Mouse (Mus musculus) C2C12 (cell line): ENCODE measurements at regions not wholly inside any gene's neighbourhood (a gene's known extent, or its start where the extent isn't known, plus 50 kb on each side); places are given as distances from the start of the nearest gene placed in this dataset.

ENCODE experiments used
- CEBPB ChIP-seq: IDR thresholded peaks from one replicate; pipeline ENCODE4 v1.6.1; 2011; ENCODE audit warnings: low read depth, mild to moderate bottlenecking, control low read depth, moderate library complexity
- CTCF ChIP-seq: IDR thresholded peaks from one replicate; pipeline ENCODE4 v1.5.1; 2011; ENCODE audit not compliant: control insufficient read depth, insufficient read depth, insufficient read length
- FOSL1 ChIP-seq: IDR thresholded peaks from one replicate; pipeline ENCODE4 v1.8.0; 2011; ENCODE audit warnings: mild to moderate bottlenecking, low read length; ENCODE audit not compliant: poor library complexity, insufficient read depth, severe bottlenecking
- MAX ChIP-seq: IDR thresholded peaks from one replicate; pipeline ENCODE4 v1.6.1; 2011; ENCODE audit warnings: mild to moderate bottlenecking, control low read depth
- MYOD1 ChIP-seq: IDR thresholded peaks from one replicate; pipeline ENCODE4 v1.6.1; 2011; ENCODE audit warnings: low read depth; ENCODE audit not compliant: control insufficient read depth, insufficient read length
- MYOG ChIP-seq: IDR thresholded peaks from one replicate; pipeline ENCODE4 v1.6.1; 2011; ENCODE audit not compliant: control insufficient read depth, insufficient read length; ENCODE audit errors: extremely low read depth
- USF1 ChIP-seq: IDR thresholded peaks from one replicate; pipeline ENCODE4 v1.6.1; 2011; ENCODE audit warnings: low read depth, mild to moderate bottlenecking, control low read depth, moderate library complexity

- no peak for TF ChIP-seq CTCF
- TF ChIP-seq MYOG: no peak
- TF ChIP-seq MYOD1: no peak
- TF ChIP-seq FOSL1: no peak
- TF ChIP-seq USF1: no peak
- no peak for TF ChIP-seq MAX
- TF ChIP-seq CEBPB: no peak
Measured at GRCm38 (mm10) chr11:24306101-24306500, 228.2 kb downstream of the Bcl11a start.
